Mouse (Mus musculus): ENCODE measurements around the gene Gde1. TPM values are rescaled to one million over a fixed set of nuclear protein-coding genes. Genes with fewer than 3 reads are reported as not detected.

Gde1 gene
- polyA plus RNA-seq, 1 experiment from 2014 or later, result 97.7 TPM

GRCm38 (mm10) chr7:118714873-118715272 lies 9.3 kb upstream of the Gde1 start:
- Histone ChIP-seq H3K27me3 (ENCODE audit: control insufficient read depth, insufficient read depth, low read length) (no peaks in the 10 kb centered on the region), H3K9ac (ENCODE audit: low read length) (no peak overlapping the region), H3K36me3 (ENCODE audit: control insufficient read depth, insufficient read depth, low read length) (no peaks in the 10 kb centered on the region; the same call in 1 of the 2 replicates), H3K27ac (ENCODE audit: low read depth, low read length) (no peak overlapping the region), H3K9me3 (ENCODE audit: control insufficient read depth, low read length) (no peaks in the 10 kb centered on the region), H3K4me2 (ENCODE audit: low read depth, low read length, severe bottlenecking) (no peak overlapping the region), H3K4me1 (replicated peaks; ENCODE audit: control insufficient read depth, insufficient read depth, low read length) (peaks cover 5% of the 10 kb centered on the region; the same call in 1 of the 2 replicates), H3K4me3 (ENCODE audit: low read depth, low read length) (no peak overlapping the region)
- ATAC-seq (replicated peaks; ENCODE audit: low FRiP score) (no peak), DNase-seq (ENCODE audit: low spot score) (no peak)
- WGBS, result 97% methylated on average over 1 of the region's 1 CpGs

GRCm38 (mm10) chr7:118712228-118713173 lies 6.9 kb upstream of the Gde1 start, which contains the start of gene Ccp110:
Ccp110 (plus strand) TSS chr7:118712552.
- peaks cover 5% of the 10 kb centered on the region; the same call in 1 of the 2 replicates for H3K4me1 ChIP-seq (replicated peaks; ENCODE audit: control insufficient read depth, insufficient read depth, low read length)
- H3K4me3 ChIP-seq (ENCODE audit: low read depth, low read length), result peak within 1 kb of the TSS; percentile 85
- H3K27ac ChIP-seq (ENCODE audit: low read depth, low read length), result 0 out of 2 replicates have a peak within 1 kb of the TSS, but pooled peaks have one; percentile 31
- no peaks in the 10 kb centered on the region; the same call in 1 of the 2 replicates for H3K36me3 ChIP-seq (ENCODE audit: control insufficient read depth, insufficient read depth, low read length)
- no peaks in the 10 kb centered on the region for H3K9me3 ChIP-seq (ENCODE audit: control insufficient read depth, low read length)
- peak within 1 kb of the TSS; percentile 83 for H3K9ac ChIP-seq (ENCODE audit: low read length)
- peak within 1 kb of the TSS; percentile 65 for H3K4me2 ChIP-seq (ENCODE audit: low read depth, low read length, severe bottlenecking)
- under 1% methylated on average over 48 of the region's 48 CpGs for WGBS
- H3K27me3 ChIP-seq (ENCODE audit: control insufficient read depth, insufficient read depth, low read length), result no peaks in the 10 kb centered on the region
- DNase-seq (ENCODE audit: low spot score) (peak; percentile 94), ATAC-seq (replicated peaks; ENCODE audit: low FRiP score) (peak; percentile 97)

DNA sequence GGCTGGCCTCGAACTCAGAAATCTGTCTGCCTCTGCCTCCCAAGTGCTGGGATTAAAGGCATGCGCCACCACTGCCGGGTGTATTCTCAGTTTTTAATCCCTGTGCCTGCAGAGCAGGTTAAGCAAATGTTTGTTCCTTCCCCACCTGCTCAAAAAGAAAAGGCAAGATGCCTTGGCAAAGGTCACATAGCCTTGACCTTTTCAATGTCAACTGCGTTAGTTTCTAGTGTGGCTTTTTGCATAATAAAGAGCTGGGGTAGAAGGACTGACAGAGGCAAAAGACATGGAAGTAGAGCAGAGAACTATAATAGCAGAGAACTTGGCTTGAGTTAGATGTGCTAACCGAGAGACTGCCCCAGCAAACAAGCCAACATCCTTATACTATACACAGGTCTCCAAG lies 5.2 kb upstream of the Gde1 start:
- Histone ChIP-seq H3K27ac (ENCODE audit: low read depth, low read length) (no peak overlapping the region), H3K9me3 (ENCODE audit: control insufficient read depth, low read length) (no peaks in the 10 kb centered on the region), H3K4me2 (ENCODE audit: low read depth, low read length, severe bottlenecking) (no peak overlapping the region), H3K36me3 (ENCODE audit: control insufficient read depth, insufficient read depth, low read length) (no peaks in the 10 kb centered on the region), H3K4me3 (ENCODE audit: low read depth, low read length) (no peak overlapping the region), H3K27me3 (ENCODE audit: control insufficient read depth, insufficient read depth, low read length) (no peaks in the 10 kb centered on the region), H3K9ac (ENCODE audit: low read length) (no peak overlapping the region), H3K4me1 (replicated peaks; ENCODE audit: control insufficient read depth, insufficient read depth, low read length) (peaks cover 8% of the 10 kb centered on the region; the same call in 1 of the 2 replicates)
- no peak for ATAC-seq (replicated peaks; ENCODE audit: low FRiP score)
- DNase-seq (ENCODE audit: low spot score), result no peak
- 63% methylated on average over 5 of the region's 5 CpGs for WGBS

- Histone ChIP-seq H3K27ac (ENCODE audit: low read depth, low read length) (no peak overlapping the region), H3K4me3 (ENCODE audit: low read depth, low read length) (no peak overlapping the region), H3K4me2 (ENCODE audit: low read depth, low read length, severe bottlenecking) (no peak overlapping the region), H3K27me3 (ENCODE audit: control insufficient read depth, insufficient read depth, low read length) (no peaks in the 10 kb centered on the region), H3K36me3 (ENCODE audit: control insufficient read depth, insufficient read depth, low read length) (no peaks in the 10 kb centered on the region), H3K9ac (ENCODE audit: low read length) (no peak overlapping the region), H3K4me1 (replicated peaks; ENCODE audit: control insufficient read depth, insufficient read depth, low read length) (peaks cover 7% of the 10 kb centered on the region; the same call in 1 of the 2 replicates), H3K9me3 (ENCODE audit: control insufficient read depth, low read length) (no peaks in the 10 kb centered on the region)
- ATAC-seq (replicated peaks; ENCODE audit: low FRiP score) (no peak), DNase-seq (ENCODE audit: low spot score) (no peak)
- 87% methylated on average over 4 of the region's 4 CpGs for WGBS
These were observed 2.4 kb upstream of the Gde1 start for GRCm38 (mm10) chr7:118708002-118708401.

DNA sequence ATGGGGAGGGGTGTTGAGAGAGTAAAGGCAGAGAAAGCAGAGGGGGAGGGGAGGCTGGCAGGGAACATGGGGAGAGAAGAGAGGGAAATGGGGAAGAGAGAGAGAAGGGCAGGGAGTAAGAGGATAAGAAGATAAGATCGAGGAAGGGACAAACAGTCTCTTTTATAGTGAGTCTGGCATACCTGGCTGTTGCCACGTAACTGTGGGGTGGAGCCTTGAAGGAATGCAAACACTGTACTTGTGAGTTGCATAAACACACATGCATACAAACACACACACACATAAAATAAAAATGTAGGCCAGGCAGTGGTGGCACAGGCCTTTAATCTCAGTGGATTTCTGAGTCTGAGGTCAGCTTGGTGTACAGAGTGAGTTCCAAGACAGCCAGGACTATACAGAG lies 1.6 kb upstream of the Gde1 start:
- H3K36me3 ChIP-seq (ENCODE audit: control insufficient read depth, insufficient read depth, low read length), result no peaks in the 10 kb centered on the region
- no peak overlapping the region for H3K4me3 ChIP-seq (ENCODE audit: low read depth, low read length)
- H3K4me1 ChIP-seq (replicated peaks; ENCODE audit: control insufficient read depth, insufficient read depth, low read length), result peaks cover 7% of the 10 kb centered on the region; the same call in 1 of the 2 replicates
- 83% methylated on average over 2 of the region's 2 CpGs for WGBS
- no peak overlapping the region for H3K9ac ChIP-seq (ENCODE audit: low read length)
- no peak for DNase-seq (ENCODE audit: low spot score)
- H3K4me2 ChIP-seq (ENCODE audit: low read depth, low read length, severe bottlenecking), result no peak overlapping the region
- H3K27ac ChIP-seq (ENCODE audit: low read depth, low read length), result no peak overlapping the region
- ATAC-seq (replicated peaks; ENCODE audit: low FRiP score), result no peak
- no peaks in the 10 kb centered on the region for H3K9me3 ChIP-seq (ENCODE audit: control insufficient read depth, low read length)
- no peaks in the 10 kb centered on the region for H3K27me3 ChIP-seq (ENCODE audit: control insufficient read depth, insufficient read depth, low read length)

GRCm38 (mm10) chr7:118706488-118706887 lies 910 bp upstream of the Gde1 start:
- Histone ChIP-seq H3K9ac (ENCODE audit: low read length) (no peak overlapping the region), H3K4me3 (ENCODE audit: low read depth, low read length) (no peak overlapping the region), H3K4me1 (replicated peaks; ENCODE audit: control insufficient read depth, insufficient read depth, low read length) (peaks cover 7% of the 10 kb centered on the region; the same call in 1 of the 2 replicates), H3K36me3 (ENCODE audit: control insufficient read depth, insufficient read depth, low read length) (no peaks in the 10 kb centered on the region), H3K27me3 (ENCODE audit: control insufficient read depth, insufficient read depth, low read length) (no peaks in the 10 kb centered on the region), H3K27ac (ENCODE audit: low read depth, low read length) (no peak overlapping the region), H3K9me3 (ENCODE audit: control insufficient read depth, low read length) (no peaks in the 10 kb centered on the region), H3K4me2 (ENCODE audit: low read depth, low read length, severe bottlenecking) (no peak overlapping the region)
- DNase-seq (ENCODE audit: low spot score) (no peak), ATAC-seq (replicated peaks; ENCODE audit: low FRiP score) (no peak)
- 94% methylated on average over 5 of the region's 5 CpGs for WGBS

DNA sequence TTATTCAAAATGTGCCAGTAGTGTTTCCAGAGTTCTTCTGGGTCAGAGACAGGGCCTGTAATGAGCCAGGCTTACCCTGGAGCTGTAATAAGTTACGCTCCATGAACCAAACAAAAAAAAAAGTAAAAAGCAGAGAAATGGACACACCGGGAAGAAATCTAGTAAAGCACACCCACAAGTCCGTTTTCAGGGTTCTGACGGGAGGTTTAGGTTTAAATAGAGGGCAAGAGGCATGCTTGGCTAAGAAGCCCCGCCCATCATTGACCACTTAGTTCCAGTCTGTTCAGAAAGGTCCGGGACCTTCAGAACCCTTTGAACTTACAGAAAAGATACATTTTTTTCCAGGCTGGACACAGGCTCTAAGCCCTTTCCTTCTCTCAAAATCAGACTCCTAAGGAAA lies 473 bp upstream of the Gde1 start:
- no peak for ATAC-seq (replicated peaks; ENCODE audit: low FRiP score)
- 24% methylated on average over 6 of the region's 6 CpGs for WGBS
- Histone ChIP-seq H3K27ac (ENCODE audit: low read depth, low read length) (no peak overlapping the region), H3K9ac (ENCODE audit: low read length) (no peak overlapping the region; the same call in 1 of the 2 replicates), H3K4me2 (ENCODE audit: low read depth, low read length, severe bottlenecking) (peak overlapping the region; percentile 84; the same call in 1 of the 2 replicates), H3K36me3 (ENCODE audit: control insufficient read depth, insufficient read depth, low read length) (no peaks in the 10 kb centered on the region; the same call in 1 of the 2 replicates), H3K4me1 (replicated peaks; ENCODE audit: control insufficient read depth, insufficient read depth, low read length) (peaks cover 7% of the 10 kb centered on the region; the same call in 1 of the 2 replicates), H3K9me3 (ENCODE audit: control insufficient read depth, low read length) (no peaks in the 10 kb centered on the region), H3K27me3 (ENCODE audit: control insufficient read depth, insufficient read depth, low read length) (no peaks in the 10 kb centered on the region), H3K4me3 (ENCODE audit: low read depth, low read length) (peak overlapping the region; percentile 72)
- DNase-seq (ENCODE audit: low spot score), result no peak

GRCm38 (mm10) chr7:118704001-118704850 lies 1.4 kb downstream of the Gde1 start:
- Histone ChIP-seq H3K9me3 (ENCODE audit: control insufficient read depth, low read length) (no peaks in the 10 kb centered on the region), H3K27me3 (ENCODE audit: control insufficient read depth, insufficient read depth, low read length) (no peaks in the 10 kb centered on the region), H3K4me3 (ENCODE audit: low read depth, low read length) (peak overlapping the region; percentile 72), H3K4me1 (replicated peaks; ENCODE audit: control insufficient read depth, insufficient read depth, low read length) (peaks cover 7% of the 10 kb centered on the region; the same call in 1 of the 2 replicates), H3K9ac (ENCODE audit: low read length) (peak overlapping the region; percentile 90), H3K4me2 (ENCODE audit: low read depth, low read length, severe bottlenecking) (peak overlapping the region; percentile 84), H3K36me3 (ENCODE audit: control insufficient read depth, insufficient read depth, low read length) (no peaks in the 10 kb centered on the region; the same call in 1 of the 2 replicates), H3K27ac (ENCODE audit: low read depth, low read length) (no peak overlapping the region)
- no peak for ATAC-seq (replicated peaks; ENCODE audit: low FRiP score)
- WGBS, result 88% methylated on average over 9 of the region's 9 CpGs
- no peak for DNase-seq (ENCODE audit: low spot score)

All from forebrain, embryonic 11.5 days (tissue).